Mouse (Mus musculus) heart, embryonic 11.5 days (tissue): ENCODE results near the gene Best2. TPM values are rescaled to one million over a fixed set of nuclear protein-coding genes. Genes with fewer than 3 reads are reported as not detected.
A peak's percentile ranks its signal among the peaks of the same experiment; 100 is the strongest.

Source experiments
- ATAC-seq: fragments of 200-750 bp; cut with Nextera tagmentation; replicated peaks from 2 replicates; pipeline ENCODE4 v1.8.0; 2017; ENCODE audit warnings: moderate library complexity; ENCODE audit not compliant: insufficient number of reproducible peaks, low FRiP score, low TSS enrichment
- H3K27ac ChIP-seq: fragments of 300-500 bp; sonication (generic); 2 replicates; pipeline ENCODE4 v1.5.1; 2014; ENCODE audit warnings: mild to moderate bottlenecking, low read depth, low read length
- H3K27me3 ChIP-seq: fragments of 300-500 bp; sonication (generic); 2 replicates; pipeline ENCODE4 v1.6.1; 2014; ENCODE audit warnings: mild to moderate bottlenecking, low read length, mixed read lengths; ENCODE audit not compliant: control insufficient read depth, insufficient read depth
- H3K36me3 ChIP-seq: fragments of 300-500 bp; sonication (generic); 2 replicates; pipeline ENCODE4 v1.6.1; 2014; ENCODE audit warnings: mild to moderate bottlenecking, low read length, moderate library complexity, mixed read lengths; ENCODE audit not compliant: control insufficient read depth, insufficient read depth
- H3K4me1 ChIP-seq: fragments of 300-500 bp; sonication (generic); 2 replicates; pipeline ENCODE4 v1.6.1; 2014; ENCODE audit warnings: low read length; ENCODE audit not compliant: control insufficient read depth, insufficient read depth
- H3K4me2 ChIP-seq: fragments of 300-500 bp; sonication (generic); 2 replicates; pipeline ENCODE4 v1.6.1; 2014; ENCODE audit warnings: mild to moderate bottlenecking, moderate library complexity
- H3K4me3 ChIP-seq: fragments of 300-500 bp; sonication (generic); 2 replicates; pipeline ENCODE4 v1.5.1; 2014; ENCODE audit warnings: low read depth, low read length
- H3K9ac ChIP-seq: fragments of 300-500 bp; sonication (generic); 2 replicates; pipeline ENCODE4 v1.6.1; 2014; ENCODE audit warnings: mild to moderate bottlenecking, low read depth, low read length, moderate library complexity
- H3K9me3 ChIP-seq: fragments of 300-500 bp; sonication (generic); replicated peaks from 2 replicates; pipeline ENCODE4 v1.6.1; 2016; ENCODE audit warnings: low read length; ENCODE audit not compliant: control insufficient read depth
- whole genome bisulfite sequencing: fragments of 180-500 bp; shearing (Covaris S2); extraction: QIAGEN DNeasy Blood & Tissue Kit; methylation state at CpG from one replicate; pipeline ENCODE4 v1.1.7; 2014; ENCODE audit not compliant: insufficient replicate concordance; 5-methylcytosine and 5-hydroxymethylcytosine counted together
- polyA plus RNA-seq: library from polyadenylated mRNA; unstranded; fragments of >200 nt; fragmentation: Nextera tagmentation; extraction: Ambion mirVana; gene quantifications from 2 replicates; pipeline ENCODE4 v1.2.1, GENCODE M21; 2014

The Best2 gene
- polyA plus RNA-seq, 1 experiment from 2014 or later = not detected

- ATAC-seq = peak; percentile 64
- Histone ChIP-seq H3K4me1 (peaks cover 29% of the 10 kb centered on the region), H3K27me3 (no peaks in the 10 kb centered on the region), H3K9ac (peak within 1 kb of the TSS; percentile 97), H3K4me3 (peak within 1 kb of the TSS; percentile 64), H3K9me3 (no peaks in the 10 kb centered on the region), H3K4me2 (peak within 1 kb of the TSS; percentile 92), H3K36me3 (peaks cover 12% of the 10 kb centered on the region), H3K27ac (peak within 1 kb of the TSS; percentile 77)
- under 1% methylated on average over 56 of the region's 56 CpGs for WGBS
Measured at GRCm38 (mm10) chr8:84969241-84970134, 44.8 kb downstream of the Best2 start, which contains the start of the genes Gm49661, Prdx2 and Rnaseh2a. Gm49661 (minus strand) TSS chr8:84969433. Prdx2 (plus strand) TSS chr8:84969587. Rnaseh2a (minus strand) TSS chr8:84969767.

- no peak for ATAC-seq
Measured at GRCm38 (mm10) chr8:84968650-84969049, 45.7 kb downstream of the Best2 start.

GRCm38 (mm10) chr8:84967532-84968304, 46.6 kb downstream of the Best2 start:
- H3K9ac ChIP-seq = no peak overlapping the region

More at GRCm38 (mm10) chr8:84968650-84969049, 45.7 kb downstream of the Best2 start:
- H3K9ac ChIP-seq = peak overlapping the region; percentile 97
- peak overlapping the region; percentile 92 for H3K4me2 ChIP-seq
- no peaks in the 10 kb centered on the region for H3K9me3 ChIP-seq
- H3K4me3 ChIP-seq = peak overlapping the region; percentile 64
- 25% methylated on average over 2 of the region's 2 CpGs for WGBS
- H3K27ac ChIP-seq = peak overlapping the region; percentile 77
- H3K36me3 ChIP-seq = peaks cover 12% of the 10 kb centered on the region
- H3K4me1 ChIP-seq = peaks cover 29% of the 10 kb centered on the region
- no peaks in the 10 kb centered on the region for H3K27me3 ChIP-seq

GRCm38 (mm10) chr8:84966603-84967002, 47.7 kb downstream of the Best2 start:
- Histone ChIP-seq H3K9me3 (no peaks in the 10 kb centered on the region), H3K4me1 (peaks cover 29% of the 10 kb centered on the region), H3K27me3 (no peaks in the 10 kb centered on the region), H3K36me3 (peaks cover 7% of the 10 kb centered on the region), H3K27ac (peak overlapping the region; percentile 72), H3K4me3 (peak overlapping the region; percentile 65; the same call in 1 of the 2 replicates), H3K9ac (no peak overlapping the region; the same call in 1 of the 2 replicates), H3K4me2 (peak overlapping the region; percentile 87)
- 21% methylated on average over 3 of the region's 3 CpGs for WGBS
- no peak for ATAC-seq

More at GRCm38 (mm10) chr8:84967532-84968304, 46.6 kb downstream of the Best2 start:
- Histone ChIP-seq H3K4me3 (no peak overlapping the region), H3K4me2 (peak overlapping the region; percentile 92; the same call in 1 of the 2 replicates), H3K36me3 (peaks cover 12% of the 10 kb centered on the region), H3K9me3 (no peaks in the 10 kb centered on the region), H3K4me1 (peaks cover 29% of the 10 kb centered on the region), H3K27ac (no peak overlapping the region), H3K27me3 (no peaks in the 10 kb centered on the region)
- no peak for ATAC-seq
- WGBS = 83% methylated on average over 13 of the region's 13 CpGs

GRCm38 (mm10) chr8:84965731-84966291, 48.5 kb downstream of the Best2 start:
- under 1% methylated on average over 41 of the region's 41 CpGs for WGBS
- no peaks in the 10 kb centered on the region; the same call in none of the 2 replicates for H3K36me3 ChIP-seq
- peak overlapping the region; percentile 58 for H3K27ac ChIP-seq
- ATAC-seq = peak; percentile 85
- H3K4me3 ChIP-seq = peak overlapping the region; percentile 65
- peak overlapping the region; percentile 87 for H3K4me2 ChIP-seq
- H3K27me3 ChIP-seq = no peaks in the 10 kb centered on the region
- H3K9ac ChIP-seq = peak overlapping the region; percentile 70
- H3K4me1 ChIP-seq = peaks cover 23% of the 10 kb centered on the region
- no peaks in the 10 kb centered on the region for H3K9me3 ChIP-seq

- no peak overlapping the region for H3K4me2 ChIP-seq
- no peak overlapping the region for H3K9ac ChIP-seq
- ATAC-seq = no peak
- no peaks in the 10 kb centered on the region for H3K27me3 ChIP-seq
- H3K36me3 ChIP-seq = peaks cover 7% of the 10 kb centered on the region
- no peaks in the 10 kb centered on the region for H3K9me3 ChIP-seq
- peaks cover 18% of the 10 kb centered on the region for H3K4me1 ChIP-seq
- WGBS = 79% methylated on average over 4 of the region's 4 CpGs
- H3K27ac ChIP-seq = no peak overlapping the region
- no peak overlapping the region for H3K4me3 ChIP-seq
Measured at GRCm38 (mm10) chr8:84963952-84964351, 50.4 kb downstream of the Best2 start.

GRCm38 (mm10) chr8:84959811-84960210, 54.5 kb downstream of the Best2 start:
- no peak overlapping the region for H3K4me2 ChIP-seq
- no peaks in the 10 kb centered on the region for H3K27me3 ChIP-seq
- WGBS = 93% methylated on average over 7 of the region's 7 CpGs
- no peak overlapping the region for H3K4me3 ChIP-seq
- ATAC-seq = no peak
- no peaks in the 10 kb centered on the region for H3K9me3 ChIP-seq
- H3K27ac ChIP-seq = no peak overlapping the region
- no peak overlapping the region for H3K9ac ChIP-seq
- H3K4me1 ChIP-seq = no peaks in the 10 kb centered on the region
- peaks cover 7% of the 10 kb centered on the region for H3K36me3 ChIP-seq
